25 mouse cellular contexts compared by ENCODE assay signal in genomic region chr5:121202467-121202866, GRCm38 (mm10). TPM values are rescaled to one million over a fixed set of nuclear protein-coding genes. Genes with fewer than 3 reads are reported as not detected.
DNase-seq lines count a peak whose midpoint lies in the region; ATAC-seq and TF ChIP-seq lines count a peak whose summit lies in the region.
"Had no signal": no experiment of that assay in that cellular context is flagged by ENCODE, and none has a peak within 500 bp of the region (broad histone marks: within the 10 kb centered on the region; RNA-seq: fewer than 3 reads in every experiment).

No protein-coding gene starts in this region.

- intact Hi-C loops in gastrocnemius, adult 2 months (cut with DNase I), result no loop called here

- peak; percentile 23; the same call in 1 of the 2 replicates for TF ChIP-seq CTCF in liver, adult 2 months (IDR thresholded peaks at IDR 0.05; ENCODE audit: low read depth, low read length)
- no peak; the same call in 1 of the 2 replicates for TF ChIP-seq CTCF in gastrocnemius, adult 2 months (IDR thresholded peaks at IDR 0.05)

- no peak overlapping the region for H3K4me2 ChIP-seq in liver, embryonic 12.5 days
- H3K4me2 ChIP-seq in midbrain, embryonic 11.5 days, result no peak overlapping the region
- no peak overlapping the region for H3K4me2 ChIP-seq in midbrain, embryonic 15.5 days
- H3K4me2 ChIP-seq: embryonic facial prominence, embryonic 12.5 days; heart, embryonic 12.5 days; hindbrain, embryonic 13.5 days; kidney, embryonic 15.5 days; limb, embryonic 12.5 days; liver, embryonic 15.5 days; neural tube, embryonic 13.5 days had no signal

- no peak overlapping the region for H3K4me3 ChIP-seq in liver, adult 2 months (ENCODE audit: insufficient read depth, low read depth, low read length)
- no peak overlapping the region for H3K4me3 ChIP-seq in liver, embryonic 12.5 days
- no peak overlapping the region for H3K4me3 ChIP-seq in midbrain, embryonic 11.5 days (ENCODE audit: low read depth, low read length)
- no peak overlapping the region for H3K4me3 ChIP-seq in midbrain, embryonic 15.5 days
- H3K4me3 ChIP-seq in gastrocnemius, adult 2 months, result no peak overlapping the region
- H3K4me3 ChIP-seq: embryonic facial prominence, embryonic 12.5 days; heart, adult 2 months; heart, embryonic 12.5 days; hindbrain, embryonic 13.5 days; kidney, embryonic 15.5 days; limb, embryonic 12.5 days; liver, embryonic 15.5 days; myocyte; neural tube, embryonic 13.5 days had no signal

- no peak overlapping the region for H3K9ac ChIP-seq in liver, adult 2 months (ENCODE audit: low read depth, low read length)
- H3K9ac ChIP-seq in liver, embryonic 12.5 days, result no peak overlapping the region
- no peak overlapping the region for H3K9ac ChIP-seq in midbrain, embryonic 11.5 days (ENCODE audit: low read length)
- no peak overlapping the region for H3K9ac ChIP-seq in midbrain, embryonic 15.5 days
- H3K9ac ChIP-seq: embryonic facial prominence, embryonic 12.5 days; heart, embryonic 12.5 days; hindbrain, embryonic 13.5 days; kidney, embryonic 15.5 days; limb, embryonic 12.5 days; liver, embryonic 15.5 days; neural tube, embryonic 13.5 days had no signal

- peaks cover 3% of the 10 kb centered on the region; the same call in 1 of the 2 replicates for H3K79me2 ChIP-seq in liver, adult 2 months (ENCODE audit: control insufficient read depth, insufficient read depth, low read length)

- no peak for TF ChIP-seq POLR2A in liver, adult 2 months (IDR thresholded peaks at IDR 0.05; ENCODE audit: extremely low read depth, insufficient read depth, low read length)

- no peak for ATAC-seq in CD4-positive, CD25-positive, alpha-beta regulatory T cell, adult 4 months
- no peak for ATAC-seq in liver, embryonic 12.5 days
- ATAC-seq in midbrain, embryonic 11.5 days (ENCODE audit: low FRiP score), result no peak
- no peak for ATAC-seq in midbrain, embryonic 15.5 days (replicated peaks)
- ATAC-seq: forebrain, embryonic 14.5 days; midbrain, embryonic 16.5 days had no signal

- peak; percentile 39 for DNase-seq in CD4-positive, CD25-positive, alpha-beta regulatory T cell, adult 2 months (ENCODE audit: low read depth, low spot score)
- no peak for DNase-seq in liver, adult 2 months (ENCODE audit: extremely low read depth, low read depth, low spot score)
- peak; percentile 28 for DNase-seq in midbrain, embryonic 11.5 days (ENCODE audit: low spot score, missing footprints)
- no peak for DNase-seq in spleen, postnatal 36 days (ENCODE audit: low spot score in 2 of 2)
- DNase-seq in gastrocnemius, adult 2 months, result no peak
- DNase-seq: adrenal gland, postnatal 14 days; cerebellum, adult 11-12 months; cerebellum, adult 9-11 months; heart, adult 2 months; heart, postnatal 4 days; kidney, adult 18-20 months had no signal

- no peaks in the 10 kb centered on the region for H3K9me3 ChIP-seq in liver, embryonic 12.5 days (replicated peaks)
- no peaks in the 10 kb centered on the region for H3K9me3 ChIP-seq in midbrain, embryonic 11.5 days (ENCODE audit: control insufficient read depth, low read length)
- H3K9me3 ChIP-seq in midbrain, embryonic 15.5 days, result no peaks in the 10 kb centered on the region
- H3K9me3 ChIP-seq: embryonic facial prominence, embryonic 12.5 days; heart, embryonic 12.5 days; hindbrain, embryonic 13.5 days; kidney, embryonic 15.5 days; limb, embryonic 12.5 days; liver, embryonic 15.5 days; neural tube, embryonic 13.5 days had no signal

- no peak overlapping the region for H3K27ac ChIP-seq in liver, adult 2 months (replicated peaks; ENCODE audit: insufficient read depth, low read depth, low read length)
- H3K27ac ChIP-seq in liver, embryonic 12.5 days, result no peak overlapping the region
- H3K27ac ChIP-seq in midbrain, embryonic 11.5 days (ENCODE audit: low read depth, low read length), result no peak overlapping the region
- H3K27ac ChIP-seq in midbrain, embryonic 15.5 days, result no peak overlapping the region
- no peak overlapping the region for H3K27ac ChIP-seq in gastrocnemius, adult 2 months
- H3K27ac ChIP-seq: embryonic facial prominence, embryonic 12.5 days; heart, adult 2 months; hindbrain, embryonic 13.5 days; kidney, embryonic 15.5 days; limb, embryonic 12.5 days; liver, embryonic 15.5 days; neural tube, embryonic 13.5 days had no signal

- WGBS in liver, adult 2 months, result 80% methylated on average over 1 of the region's 1 CpGs
- WGBS in liver, embryonic 12.5 days (ENCODE audit: insufficient replicate concordance), result 77% methylated on average over 1 of the region's 1 CpGs
- 82% methylated on average over 1 of the region's 1 CpGs for WGBS in midbrain, embryonic 11.5 days
- 90% methylated on average over 1 of the region's 1 CpGs for WGBS in midbrain, embryonic 15.5 days

- H3K4me1 ChIP-seq in liver, adult 2 months (ENCODE audit: control insufficient read depth, insufficient read depth, low read length), result peaks cover 9% of the 10 kb centered on the region
- H3K4me1 ChIP-seq in liver, embryonic 12.5 days, result peaks cover 48% of the 10 kb centered on the region
- H3K4me1 ChIP-seq in midbrain, embryonic 11.5 days (ENCODE audit: control insufficient read depth, insufficient read depth, low read length), result peaks cover 9% of the 10 kb centered on the region
- H3K4me1 ChIP-seq in midbrain, embryonic 15.5 days, result peaks cover 26% of the 10 kb centered on the region

- H3K27me3 ChIP-seq in liver, adult 2 months (ENCODE audit: control insufficient read depth, insufficient read depth, low read length), result no peaks in the 10 kb centered on the region
- no peaks in the 10 kb centered on the region for H3K27me3 ChIP-seq in liver, embryonic 12.5 days (replicated peaks)
- H3K27me3 ChIP-seq in midbrain, embryonic 11.5 days (ENCODE audit: control insufficient read depth, insufficient read depth, low read length), result no peaks in the 10 kb centered on the region
- no peaks in the 10 kb centered on the region; the same call in 1 of the 2 replicates for H3K27me3 ChIP-seq in midbrain, embryonic 15.5 days (replicated peaks)
- H3K27me3 ChIP-seq: CH12.LX; embryonic facial prominence, embryonic 12.5 days; heart, embryonic 12.5 days; limb, embryonic 12.5 days; liver, embryonic 15.5 days had no signal

- H3K36me3 ChIP-seq in liver, adult 2 months (ENCODE audit: control insufficient read depth, insufficient read depth, low read length), result peaks cover 14% of the 10 kb centered on the region
- H3K36me3 ChIP-seq in liver, embryonic 12.5 days, result peaks cover 22% of the 10 kb centered on the region
- H3K36me3 ChIP-seq in midbrain, embryonic 11.5 days (ENCODE audit: control insufficient read depth, insufficient read depth, low read length), result peaks cover 13% of the 10 kb centered on the region
- H3K36me3 ChIP-seq in midbrain, embryonic 15.5 days (replicated peaks), result peaks cover 16% of the 10 kb centered on the region

RNA-seq across cellular contexts. Expression of gene Rpl6, which starts 1.8 kb away (rescaled TPM):
- 1,000 to 10,000 TPM; 1,708 to 1,898 TPM for polyA plus RNA-seq in CD4-positive, CD25-positive, alpha-beta regulatory T cell, adult 4 months (2017; shearing (Covaris generic))
- 135 and 163 TPM in 2 replicates for total RNA-seq in liver, adult 2 months (2014; rRNA removed)
- 122 and 146 TPM in 2 replicates for polyA plus RNA-seq in liver, adult 2 months (2012; rRNA removed)
- polyA plus RNA-seq in liver, embryonic 12.5 days (2016; fragmentation: Nextera tagmentation; extraction: Ambion mirVana), result 590 and 602 TPM in 2 replicates
- 664 and 673 TPM in 2 replicates for polyA plus RNA-seq in midbrain, embryonic 11.5 days (2014; fragmentation: Nextera tagmentation; extraction: Ambion mirVana)
- polyA plus RNA-seq in midbrain, embryonic 15.5 days (2015; fragmentation: Nextera tagmentation; extraction: Ambion mirVana), result 336 and 343 TPM in 2 replicates
- 100 to 1,000 TPM; 445 to 518 TPM for total RNA-seq in gastrocnemius, adult 2 months (2021)

RNA-seq across cellular contexts. Expression of gene Ptpn11, which starts 11.3 kb away (rescaled TPM):
- polyA plus RNA-seq in CD4-positive, CD25-positive, alpha-beta regulatory T cell, adult 4 months (2017; shearing (Covaris generic)), result 1 to 10 TPM; 7.2 to 8.0 TPM
- total RNA-seq in liver, adult 2 months (2014; rRNA removed), result 23.1 and 30.3 TPM in 2 replicates
- 15.6 and 17.0 TPM in 2 replicates for polyA plus RNA-seq in liver, adult 2 months (2012; rRNA removed)
- 15.2 and 15.8 TPM in 2 replicates for polyA plus RNA-seq in liver, embryonic 12.5 days (2016; fragmentation: Nextera tagmentation; extraction: Ambion mirVana)
- 24.5 and 25.2 TPM in 2 replicates for polyA plus RNA-seq in midbrain, embryonic 11.5 days (2014; fragmentation: Nextera tagmentation; extraction: Ambion mirVana)
- polyA plus RNA-seq in midbrain, embryonic 15.5 days (2015; fragmentation: Nextera tagmentation; extraction: Ambion mirVana), result 23.7 and 24.7 TPM in 2 replicates
- total RNA-seq in gastrocnemius, adult 2 months (2021), result 10 to 100 TPM; 70.6 to 74.4 TPM

RNA-seq across cellular contexts. Expression of gene Hectd4, which starts 17.6 kb away (rescaled TPM):
- 1 to 10 TPM; 8.8 to 9.8 TPM for polyA plus RNA-seq in CD4-positive, CD25-positive, alpha-beta regulatory T cell, adult 4 months (2017; shearing (Covaris generic))
- 9.7 and 10.0 TPM in 2 replicates for total RNA-seq in liver, adult 2 months (2014; rRNA removed)
- 5.5 and 7.6 TPM in 2 replicates for polyA plus RNA-seq in liver, adult 2 months (2012; rRNA removed)
- polyA plus RNA-seq in liver, embryonic 12.5 days (2016; fragmentation: Nextera tagmentation; extraction: Ambion mirVana), result 13.3 and 14.4 TPM in 2 replicates
- 8.0 and 9.7 TPM in 2 replicates for polyA plus RNA-seq in midbrain, embryonic 11.5 days (2014; fragmentation: Nextera tagmentation; extraction: Ambion mirVana)
- 26.5 and 27.5 TPM in 2 replicates for polyA plus RNA-seq in midbrain, embryonic 15.5 days (2015; fragmentation: Nextera tagmentation; extraction: Ambion mirVana)
- 10 to 100 TPM; 13.7 to 13.8 TPM for total RNA-seq in gastrocnemius, adult 2 months (2021)

Comparison
In these comparisons a context has a peak if more than half of its experiments do, and no peak if none do; other contexts are left out.
1. DNase-seq: peak in CD4-positive, CD25-positive, alpha-beta regulatory T cell, adult 2 months (single experiment) and midbrain, embryonic 11.5 days (single experiment); none in liver, adult 2 months (single experiment), spleen, postnatal 36 days (0 of 2) and gastrocnemius, adult 2 months (single experiment).